Mouse (Mus musculus): ENCODE measurements around the gene Ube3c.

Gene Ube3c

DNA sequence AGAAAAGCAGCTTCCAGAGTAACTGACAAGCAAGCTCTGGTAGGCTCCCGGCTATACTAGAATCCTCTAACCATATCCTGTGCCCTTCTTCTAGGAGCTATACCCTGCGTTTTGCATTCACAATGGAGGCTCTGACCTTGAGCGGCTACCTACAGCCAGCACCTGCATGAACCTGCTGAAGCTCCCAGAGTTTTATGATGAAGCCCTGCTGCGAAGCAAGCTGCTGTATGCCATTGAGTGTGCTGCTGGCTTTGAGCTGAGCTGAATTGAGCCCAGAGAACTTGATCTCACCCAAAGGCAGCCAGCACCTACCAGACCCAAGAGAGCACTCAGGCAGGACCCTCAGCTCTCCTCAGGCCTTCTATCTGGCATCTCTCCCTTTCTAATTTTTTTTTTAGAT lies 105.3 kb downstream of the Ube3c start:
- DNase-seq = no peak

DNA sequence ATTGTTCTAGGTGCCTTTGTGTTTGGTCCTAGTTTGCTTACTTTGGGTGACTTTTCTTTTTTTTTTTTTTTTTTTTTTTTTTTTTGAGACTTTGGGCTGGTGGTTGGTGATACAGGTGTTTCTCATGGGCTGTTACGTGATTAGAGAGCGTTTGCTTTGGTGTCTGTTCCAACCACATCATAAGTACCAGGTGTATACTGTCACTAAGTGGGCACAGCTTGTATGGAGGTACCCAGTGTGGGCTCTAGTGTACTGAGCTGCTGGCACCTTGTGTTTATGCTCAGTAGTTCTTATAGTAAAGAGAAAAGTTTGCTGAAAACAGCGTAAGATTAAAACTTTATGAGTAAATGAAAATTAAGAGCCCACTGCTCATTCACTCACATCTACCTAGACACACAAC lies 107.4 kb downstream of the Ube3c start:
- DNase-seq = no peak

DNA sequence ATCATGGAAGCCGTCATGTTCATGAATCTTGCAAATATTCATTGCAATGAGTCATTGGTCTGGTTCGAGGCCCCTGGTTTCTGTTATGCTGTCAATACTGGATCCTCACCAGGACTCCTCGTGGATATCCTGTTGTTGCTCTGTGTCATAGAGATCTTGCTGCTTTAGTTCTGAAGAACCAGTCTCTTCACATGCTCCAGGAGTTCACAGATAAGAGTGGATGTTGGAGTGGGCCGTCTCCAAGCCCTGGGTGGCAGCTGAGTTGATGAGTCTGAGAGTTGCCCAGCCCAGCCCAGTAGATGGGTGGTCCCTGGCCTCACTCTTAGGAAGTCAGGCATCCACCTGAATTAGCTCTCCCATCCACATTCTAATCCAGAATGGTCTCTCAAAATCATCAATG lies 116.0 kb downstream of the Ube3c start:
- DNase-seq = no peak

DNA sequence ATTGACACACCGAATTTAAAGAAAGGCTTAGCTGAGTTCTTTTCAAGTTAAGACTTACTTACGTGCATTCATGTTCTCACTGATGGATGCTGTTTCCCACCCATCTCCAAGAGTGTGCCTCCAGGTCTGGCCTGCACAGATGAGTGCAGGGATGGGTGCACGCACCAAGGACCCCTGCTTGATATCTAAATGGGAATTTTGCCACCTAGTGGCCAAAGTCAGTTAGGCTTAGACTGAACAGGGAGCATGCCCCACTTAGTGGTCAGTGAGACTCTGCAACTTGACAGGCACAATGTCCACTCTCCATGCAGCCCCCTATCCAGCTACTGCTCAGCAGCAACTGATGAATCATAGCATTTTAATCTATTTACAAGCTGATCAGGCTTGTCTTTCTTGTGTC lies 118.6 kb downstream of the Ube3c start:
- no peak for DNase-seq

DNA sequence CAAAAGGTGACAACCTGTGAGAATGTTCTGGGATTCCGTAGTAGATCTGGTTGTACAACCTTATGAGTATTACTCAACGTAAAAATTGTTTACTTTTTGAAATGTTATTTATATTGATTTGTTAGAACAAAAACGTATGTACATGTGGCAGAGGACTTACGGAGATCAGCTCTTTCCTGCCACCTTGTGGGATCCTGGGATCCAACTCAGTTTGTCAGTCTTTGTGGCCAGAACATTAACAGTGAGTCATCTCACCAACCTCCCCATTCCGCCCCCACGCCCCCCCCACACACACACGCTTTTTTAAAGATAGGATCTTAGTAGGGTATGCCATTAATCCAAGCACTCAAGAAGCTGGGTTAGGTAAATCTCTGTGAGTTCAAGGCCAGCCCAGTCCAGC lies 119.3 kb downstream of the Ube3c start:
- no peak for DNase-seq

DNA sequence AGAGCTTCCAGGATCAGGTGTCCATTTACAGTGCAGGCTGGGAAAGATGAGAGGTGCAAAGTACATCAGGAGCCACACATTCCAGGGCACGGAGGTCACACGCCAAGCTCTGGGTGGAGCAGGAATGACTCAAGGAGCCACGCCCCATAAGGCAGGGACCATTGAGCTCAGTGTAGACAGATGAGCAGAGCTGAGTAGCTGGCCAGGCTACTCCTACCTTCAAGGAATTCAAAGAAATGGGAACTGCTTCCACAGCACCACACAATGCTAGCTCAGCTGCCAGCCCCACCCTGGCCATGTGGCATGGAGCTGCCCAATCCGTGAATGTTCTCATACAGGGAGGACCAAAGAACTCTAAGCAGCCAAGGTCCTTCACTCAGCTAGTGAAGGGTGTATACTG lies 129.5 kb downstream of the Ube3c start:
- DNase-seq = no peak

DNA sequence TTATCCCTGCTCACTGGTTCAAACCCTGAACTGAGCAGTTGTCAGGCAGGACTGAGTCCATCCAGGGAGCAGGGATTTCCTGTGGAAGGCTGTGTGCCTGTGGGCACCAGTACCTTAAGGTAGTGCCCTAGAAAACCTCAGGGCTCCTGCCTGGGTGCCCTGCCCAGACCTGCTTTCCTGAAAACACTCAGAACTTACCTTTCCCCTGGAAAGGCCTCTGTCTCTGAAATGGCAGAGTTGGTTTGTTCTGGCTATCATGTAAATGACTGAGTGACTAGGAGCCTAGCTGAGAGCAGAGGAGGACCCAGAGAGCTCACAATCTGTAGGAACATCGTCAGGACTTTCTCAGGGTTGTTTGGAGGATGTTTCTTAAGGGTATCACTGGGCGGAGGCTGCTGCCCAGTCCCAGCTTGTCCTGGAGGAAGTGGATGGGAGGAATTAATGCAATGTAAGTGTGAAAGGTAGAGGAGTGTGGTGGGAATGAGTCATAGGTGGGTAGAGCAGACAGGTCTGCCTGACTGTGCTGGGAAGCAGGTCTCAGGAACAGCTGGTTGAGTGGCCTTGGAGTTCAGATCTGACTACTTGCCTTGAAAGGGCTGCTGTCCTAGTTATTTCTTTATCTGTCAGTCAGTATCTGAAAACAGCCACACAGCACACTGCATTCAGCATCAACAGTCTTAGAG lies 130.6 kb downstream of the Ube3c start:
- DNase-seq = no peak

DNA sequence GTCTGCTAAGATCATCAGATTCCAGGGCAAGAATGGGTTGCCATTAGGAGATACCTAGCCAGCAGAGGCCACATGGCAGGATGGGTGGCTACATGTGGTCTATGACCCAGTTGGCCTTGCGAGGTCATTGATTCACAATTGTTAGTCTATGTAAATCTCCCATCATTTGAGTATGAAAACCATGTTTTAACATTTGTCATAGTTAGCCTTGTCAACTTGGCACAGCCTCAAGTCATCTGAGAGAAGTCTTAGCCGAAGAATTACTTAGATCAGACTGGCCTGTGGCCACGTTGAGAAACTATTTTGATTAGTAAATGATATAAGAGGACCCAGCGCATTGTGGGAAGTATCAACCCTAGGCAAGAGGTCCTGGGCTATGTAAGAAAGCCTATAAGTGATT lies 138.2 kb downstream of the Ube3c start:
- DNase-seq = no peak

DNA sequence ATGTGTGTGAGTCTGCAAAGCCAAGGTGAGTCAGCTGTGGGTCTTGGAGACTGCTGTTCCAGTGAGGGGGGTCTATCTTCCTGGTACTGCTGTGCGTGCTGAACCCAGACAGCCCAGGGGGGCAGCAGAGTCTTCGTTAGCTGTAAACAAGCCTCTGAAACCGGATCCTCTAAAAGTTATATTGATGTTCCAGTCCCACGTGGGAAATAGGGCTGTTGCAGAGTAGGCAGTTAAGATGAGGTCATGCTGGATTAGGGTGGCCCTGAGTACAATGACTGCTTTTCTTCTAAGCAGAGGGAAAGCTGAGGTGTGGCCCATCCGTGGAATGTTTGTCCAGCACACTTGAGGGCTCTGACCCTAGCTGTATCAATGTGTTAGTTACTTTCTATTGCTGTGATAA lies 139.2 kb downstream of the Ube3c start:
- DNase-seq = no peak

DNA sequence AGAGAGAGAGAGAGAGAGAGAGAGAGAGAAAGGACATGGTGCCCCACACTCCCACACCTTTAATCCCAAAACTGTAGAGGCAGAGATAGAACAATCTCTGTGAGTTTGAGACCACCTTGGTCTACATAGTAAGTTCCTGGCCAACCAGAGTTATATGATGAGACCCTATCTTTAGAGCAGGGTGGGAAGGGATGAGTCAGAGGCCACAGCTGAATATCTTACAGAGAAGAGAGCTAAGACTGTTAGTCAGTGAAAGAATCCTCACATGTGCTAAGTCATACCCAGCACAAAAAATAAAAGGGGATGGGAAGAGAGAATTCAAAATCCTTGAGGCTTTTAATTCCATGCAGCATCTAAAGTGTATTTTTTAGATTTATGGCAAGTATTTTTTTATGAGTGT lies 142.6 kb downstream of the Ube3c start:
- DNase-seq = no peak

DNA sequence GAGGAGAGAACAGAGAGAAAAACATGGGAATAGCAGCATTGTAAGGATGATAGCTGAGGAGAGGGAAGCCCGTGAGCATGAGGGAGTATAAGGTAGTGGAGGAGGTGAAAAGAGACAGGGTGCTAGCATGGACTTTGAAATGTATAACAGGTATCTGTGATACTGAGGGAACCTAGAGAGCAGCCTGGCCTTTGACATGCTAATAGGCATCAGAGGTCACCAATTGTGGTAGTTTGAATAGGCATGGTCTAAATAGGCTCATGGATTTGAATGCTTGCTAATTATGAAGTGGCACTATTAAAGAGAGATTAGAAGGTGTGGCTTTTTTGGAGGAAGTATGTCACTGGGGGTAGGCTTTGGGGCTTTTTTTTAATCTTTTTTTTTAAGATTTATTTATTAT lies 143.9 kb downstream of the Ube3c start:
- DNase-seq = no peak

DNA sequence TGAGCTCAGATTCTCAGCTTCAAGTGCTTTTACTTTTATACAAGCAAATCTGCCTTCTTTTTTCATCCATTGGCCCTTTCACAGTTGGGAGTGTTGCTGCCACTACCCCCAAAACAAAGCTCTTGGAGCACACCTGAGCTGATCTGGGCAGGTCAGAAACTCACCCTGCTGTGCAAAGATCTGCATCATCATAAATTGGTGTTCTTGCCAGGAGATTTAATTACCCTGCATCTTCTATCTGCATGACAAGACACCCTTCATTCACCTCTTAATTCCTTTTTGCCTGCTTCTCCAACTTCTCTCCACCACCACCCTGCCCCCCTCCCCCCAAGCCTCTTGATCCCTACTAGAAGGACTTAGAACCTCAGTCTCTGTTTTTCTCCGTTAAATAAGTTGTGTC lies 152.1 kb downstream of the Ube3c start:
- no peak for DNase-seq

DNA sequence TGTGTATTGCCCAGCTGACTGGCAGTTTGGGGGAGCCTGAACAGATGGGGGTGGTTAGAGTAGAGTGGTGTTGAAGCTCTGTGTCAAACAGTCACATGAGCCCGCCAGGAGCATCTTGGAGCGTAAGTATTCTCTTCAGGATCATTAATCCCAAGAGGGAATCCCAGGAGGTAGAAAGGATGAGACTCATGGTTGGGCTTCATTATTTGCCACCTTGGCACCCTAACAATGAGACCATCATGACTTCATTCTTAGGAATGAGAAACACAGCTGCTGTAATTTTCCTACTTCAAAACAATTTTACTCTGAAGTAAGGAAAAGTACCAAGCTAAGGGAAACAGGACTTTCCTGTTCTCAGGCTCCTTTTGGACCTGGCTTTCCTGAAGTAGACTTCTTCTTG lies 156.3 kb downstream of the Ube3c start:
- DNase-seq = no peak

Data from cerebellum, adult 11-12 months (tissue).